Mouse (Mus musculus) ES-E14 (cell line): ENCODE results near the gene Zfand6. TPM values are rescaled to one million over a fixed set of nuclear protein-coding genes. Genes with fewer than 3 reads are reported as not detected.

Experiments
- DNase-seq: peaks from one replicate; pipeline ENCODE4 v3.0.0-alpha.2; 2013; ENCODE audit warnings: low read depth, low spot score
- H3K27ac ChIP-seq: 2 replicates; pipeline ENCODE4 v1.5.1; 2012; ENCODE audit warnings: low read depth, mild to moderate bottlenecking, low read length, moderate library complexity, mixed read lengths; ENCODE audit not compliant: poor library complexity, insufficient read depth, severe bottlenecking
- H3K36me3 ChIP-seq: 2 replicates; pipeline ENCODE4 v1.6.1; 2012; ENCODE audit warnings: mild to moderate bottlenecking, low read length, moderate library complexity, mixed read lengths; ENCODE audit not compliant: control insufficient read depth, poor library complexity, insufficient read depth, severe bottlenecking
- H3K4me1 ChIP-seq, 2 experiments: fragments of 150-350 bp in 1 of 2; sonication (generic) in 1 of 2; 2 replicates each; pipeline ENCODE4 v1.6.1; 2012; ENCODE audit warnings: low read length in 2 of 2, mild to moderate bottlenecking in 1 of 2, mixed read lengths in 1 of 2; ENCODE audit not compliant: control insufficient read depth in 2 of 2, insufficient read depth in 2 of 2, poor library complexity in 1 of 2
- H3K4me3 ChIP-seq, 2 experiments: fragments of 150-350 bp in 1 of 2; sonication (generic) in 1 of 2; 2 replicates each; pipeline ENCODE4 v1.5.1; 2012; ENCODE audit warnings: low read length in 2 of 2, low read depth in 1 of 2, mild to moderate bottlenecking in 1 of 2, mixed read lengths in 1 of 2; ENCODE audit not compliant: insufficient read depth in 1 of 2, poor library complexity in 1 of 2, severe bottlenecking in 1 of 2
- H3K9ac ChIP-seq: 2 replicates; pipeline ENCODE4 v1.6.1; 2012; ENCODE audit warnings: low read depth, mild to moderate bottlenecking, low read length, mixed read lengths; ENCODE audit not compliant: poor library complexity, insufficient read depth, severe bottlenecking
- H3K9me3 ChIP-seq: fragments of 150-350 bp; sonication (generic); 2 replicates; pipeline ENCODE4 v1.6.1; 2012; ENCODE audit warnings: low read depth, mild to moderate bottlenecking, low read length; ENCODE audit not compliant: control insufficient read depth, insufficient read depth
- CHD2 ChIP-seq: IDR thresholded peaks from 2 replicates; pipeline ENCODE4 v1.6.1; 2014; ENCODE audit warnings: mild to moderate bottlenecking, low read depth, low read length, inconsistent platforms
- HCFC1 ChIP-seq: IDR thresholded peaks from 2 replicates; pipeline ENCODE4 v1.6.1; 2012; ENCODE audit warnings: low read length, inconsistent platforms, borderline replicate concordance; ENCODE audit not compliant: insufficient read depth
- MAFK ChIP-seq: IDR thresholded peaks from 2 replicates; pipeline ENCODE4 v1.6.1; 2014; ENCODE audit warnings: mild to moderate bottlenecking, low read depth, low read length, inconsistent platforms; ENCODE audit not compliant: insufficient read depth
- ZC3H11A ChIP-seq: IDR thresholded peaks from 2 replicates; pipeline ENCODE4 v1.6.1; 2012; ENCODE audit warnings: low read depth, mild to moderate bottlenecking, inconsistent platforms, low read length, borderline replicate concordance
- ZNF384 ChIP-seq: IDR thresholded peaks from 2 replicates; pipeline ENCODE4 v1.6.1; 2012; ENCODE audit warnings: low read depth, low read length, inconsistent platforms
- in situ Hi-C, 2 experiments: fragments of 600-800 bp; cut with MboI; formaldehyde crosslinking; loops; one replicate each; pipeline ENCODE4 v1.15.1; 2025; ENCODE audit warnings: low sequenced_read_pairs in 2 of 2, inconsistent platforms in 1 of 2; ENCODE audit not compliant: unreplicated experiment in 2 of 2
- total RNA-seq: library from RNA; depleted of rRNA; stranded (reverse); fragments of 300-350 nt; gene quantifications from 2 replicates; pipeline ENCODE4 v1.2.3, GENCODE M21; 2012

Zfand6 gene
- total RNA-seq, 1 experiment = 47.9 TPM

DNA sequence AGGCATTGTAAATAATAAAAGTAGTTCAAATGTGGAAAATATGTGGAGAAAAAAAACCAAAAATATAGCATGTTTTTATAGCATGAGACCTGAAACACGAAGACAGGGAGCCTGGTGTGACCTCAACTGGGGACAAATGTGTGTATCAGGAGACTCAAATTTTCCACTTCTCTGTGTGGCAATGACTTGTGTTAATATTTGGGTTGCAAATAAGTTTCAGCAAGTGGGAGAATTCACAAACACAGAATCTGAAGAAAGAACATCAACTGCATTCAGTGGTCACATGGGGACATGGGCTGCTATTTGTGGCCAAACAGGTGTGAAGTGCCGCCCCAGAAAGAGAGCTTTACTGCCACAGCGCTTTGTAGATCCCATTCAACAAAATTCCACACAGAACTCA is 93.1 kb downstream of the Zfand6 start:
- no peak for DNase-seq
- Histone ChIP-seq H3K36me3 (peaks cover 4% of the 10 kb centered on the region; the same call in 1 of the 2 replicates), H3K4me1 (no peaks in the 10 kb centered on the region), H3K9ac (no peak overlapping the region), H3K27ac (no peak overlapping the region), H3K4me3 (no peak overlapping the region), H3K9me3 (no peaks in the 10 kb centered on the region)
- in situ Hi-C loops = no loop called here
- TF ChIP-seq ZC3H11A (no peak), ZNF384 (no peak), CHD2 (no peak), HCFC1 (no peak), MAFK (no peak)

DNA sequence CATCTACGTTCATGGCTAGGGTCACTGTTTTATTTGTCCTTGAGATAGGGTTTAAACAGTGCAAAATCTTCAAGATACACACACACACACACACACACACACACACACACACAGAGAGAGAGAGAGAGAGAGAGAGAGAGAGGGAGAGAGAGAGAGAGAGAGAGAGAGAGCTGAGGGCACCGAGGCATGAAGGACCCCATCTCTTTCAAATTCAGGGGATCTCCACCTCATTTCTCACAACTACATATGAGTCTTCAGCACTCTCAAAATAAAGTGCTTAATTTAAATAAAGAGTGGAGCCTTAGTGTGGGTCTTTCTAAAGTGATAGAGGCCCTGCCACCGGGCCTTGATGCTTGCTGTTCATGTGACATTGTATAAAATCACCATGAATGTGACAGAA is 93.8 kb downstream of the Zfand6 start:
- TF ChIP-seq ZC3H11A = no peak
- no peak for TF ChIP-seq ZNF384
- no peak for TF ChIP-seq HCFC1
- no peak for TF ChIP-seq MAFK
- TF ChIP-seq CHD2 = no peak
- Histone ChIP-seq H3K4me3 (no peak overlapping the region), H3K9me3 (no peaks in the 10 kb centered on the region), H3K27ac (no peak overlapping the region), H3K36me3 (peaks cover 4% of the 10 kb centered on the region; the same call in 1 of the 2 replicates), H3K9ac (no peak overlapping the region), H3K4me1 (no peaks in the 10 kb centered on the region)
- DNase-seq = no peak
- in situ Hi-C loops = no loop called here

DNA sequence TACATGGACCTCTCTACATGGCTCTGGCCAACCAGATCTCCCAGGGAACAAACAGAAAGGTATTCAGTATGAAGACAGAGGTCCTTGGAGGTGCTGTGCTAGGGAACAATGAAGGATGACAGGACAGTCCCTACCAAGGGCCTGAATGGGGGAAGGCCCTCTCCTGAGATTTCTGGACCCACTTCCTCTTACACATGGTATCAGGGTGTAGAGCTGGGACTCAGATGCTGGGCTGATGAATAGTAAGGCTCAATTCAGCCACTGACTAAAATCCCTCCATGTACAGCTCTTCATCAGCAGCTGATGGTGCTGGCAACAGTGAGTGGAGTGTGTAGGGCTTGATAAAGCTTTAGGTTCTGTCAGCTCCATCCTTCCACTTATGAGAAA is 94.8 kb downstream of the Zfand6 start:
- H3K9me3 ChIP-seq = no peaks in the 10 kb centered on the region
- H3K36me3 ChIP-seq = peaks cover 3% of the 10 kb centered on the region; the same call in 1 of the 2 replicates
- in situ Hi-C loops = no loop called here
- no peak overlapping the region for H3K4me3 ChIP-seq
- no peaks in the 10 kb centered on the region for H3K4me1 ChIP-seq
- DNase-seq = no peak
- H3K27ac ChIP-seq = no peak overlapping the region
- no peak overlapping the region for H3K9ac ChIP-seq
- TF ChIP-seq MAFK (no peak), ZC3H11A (no peak), HCFC1 (no peak), CHD2 (no peak), ZNF384 (no peak)

DNA sequence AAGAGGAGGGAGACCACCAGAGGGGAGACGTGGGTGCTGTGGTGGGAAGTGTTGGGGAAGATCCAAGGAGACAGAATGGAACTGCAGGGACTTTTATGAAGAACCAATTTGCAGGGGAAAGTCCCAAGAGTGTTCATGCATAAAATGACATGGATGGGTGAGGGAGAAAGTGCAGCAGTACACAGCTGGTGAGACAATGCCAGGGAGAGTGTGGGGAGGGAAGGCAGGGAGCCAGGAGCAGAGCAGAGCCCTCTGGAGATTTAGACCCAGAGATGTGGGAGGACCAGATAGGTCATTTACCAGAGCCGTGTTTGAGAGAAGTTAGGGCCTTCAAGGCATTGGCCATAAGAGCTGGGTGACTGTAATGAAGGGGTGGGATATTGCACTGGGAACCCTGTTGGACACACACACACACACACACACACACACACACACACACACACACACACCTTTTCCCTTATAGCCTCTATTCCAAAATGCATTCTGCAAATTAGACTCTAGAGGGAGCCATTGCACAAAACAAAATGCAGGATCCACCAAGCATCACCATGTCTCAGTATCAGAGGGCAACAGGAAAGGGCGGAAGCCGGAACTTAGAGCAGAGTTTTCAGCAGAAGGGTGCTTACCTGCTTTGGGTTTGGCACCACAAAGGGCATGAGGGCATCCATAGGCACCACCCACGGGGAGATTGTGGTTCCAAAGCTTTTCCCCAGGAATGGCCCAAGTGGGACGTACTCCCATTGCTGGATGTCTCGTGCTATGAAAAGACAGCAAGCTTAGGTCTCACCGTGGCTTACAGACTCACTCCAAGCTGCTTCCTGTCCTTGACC is 95.5 kb downstream of the Zfand6 start:
- TF ChIP-seq ZC3H11A (peak; percentile 53; the same call in 1 of the 2 replicates), CHD2 (no peak), MAFK (no peak), HCFC1 (no peak), ZNF384 (no peak)
- H3K4me3 ChIP-seq = no peak overlapping the region
- H3K4me1 ChIP-seq = no peaks in the 10 kb centered on the region
- in situ Hi-C loops = no loop called here
- DNase-seq = peak; percentile 47
- peaks cover 3% of the 10 kb centered on the region; the same call in 1 of the 2 replicates for H3K36me3 ChIP-seq
- H3K9ac ChIP-seq = no peak overlapping the region
- no peak overlapping the region for H3K27ac ChIP-seq
- no peaks in the 10 kb centered on the region for H3K9me3 ChIP-seq

DNA sequence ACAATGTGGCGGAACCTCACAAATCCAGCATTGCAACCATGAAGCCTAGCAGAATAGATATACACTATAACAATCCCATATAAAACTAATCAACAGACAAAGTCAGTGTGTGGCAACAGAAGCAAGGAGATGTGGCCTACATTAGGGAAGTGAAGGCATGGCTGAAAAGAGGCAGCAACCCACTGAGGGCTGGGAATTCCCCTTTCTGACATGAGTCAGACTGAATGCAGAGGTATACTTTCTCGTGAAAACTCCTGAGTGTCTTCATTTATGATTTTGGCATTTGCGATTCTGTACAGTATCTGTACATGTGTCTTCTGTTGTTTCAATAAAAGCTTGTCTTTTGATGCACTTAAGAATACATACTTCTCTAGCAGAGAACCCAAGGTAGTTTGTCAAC is 98.4 kb downstream of the Zfand6 start:
- Histone ChIP-seq H3K4me3 (no peak overlapping the region), H3K4me1 (no peaks in the 10 kb centered on the region), H3K27ac (no peak overlapping the region), H3K36me3 (peaks cover 3% of the 10 kb centered on the region; the same call in 1 of the 2 replicates), H3K9ac (no peak overlapping the region), H3K9me3 (no peaks in the 10 kb centered on the region)
- no peak for TF ChIP-seq MAFK
- TF ChIP-seq HCFC1 = no peak
- no peak for TF ChIP-seq CHD2
- DNase-seq = no peak
- in situ Hi-C loops = no loop called here
